Mouse (Mus musculus) MEL (cell line): ENCODE results near the gene Padi2.

Experiments
- CTCF ChIP-seq, 3 experiments: IDR thresholded peaks in 2 of 3; conservative IDR thresholded peaks in 1 of 3; 2 replicates each; pipeline ENCODE4 v1.5.1; 2011 to 2012; ENCODE audit warnings: low read length in 3 of 3, low read depth in 2 of 3, mild to moderate bottlenecking in 2 of 3, improper control_type of control experiment in 1 of 3, inconsistent platforms in 1 of 3, mixed read lengths in 1 of 3, moderate library complexity in 1 of 3; ENCODE audit not compliant: control insufficient read depth in 1 of 3, insufficient read depth in 1 of 3, poor library complexity in 1 of 3, severe bottlenecking in 1 of 3
- POLR2A ChIP-seq, 2 experiments: IDR thresholded peaks; 2 replicates each; pipeline ENCODE4 v1.6.1; 2011 to 2012; ENCODE audit warnings: low read length in 2 of 2, mild to moderate bottlenecking in 2 of 2, control low read depth in 1 of 2, improper control_type of control experiment in 1 of 2, low read depth in 1 of 2, moderate library complexity in 1 of 2; ENCODE audit not compliant: control insufficient read depth in 1 of 2, insufficient read depth in 1 of 2, poor library complexity in 1 of 2
- RCOR1 ChIP-seq: IDR thresholded peaks from 2 replicates; pipeline ENCODE4 v1.6.1; 2012; ENCODE audit warnings: low read depth, mild to moderate bottlenecking, inconsistent platforms, low read length, improper control_type of control experiment
- SIN3A ChIP-seq: IDR thresholded peaks from 2 replicates; pipeline ENCODE4 v1.6.1; 2012; ENCODE audit warnings: low read length, improper control_type of control experiment, inconsistent platforms
- TBP ChIP-seq: IDR thresholded peaks from 2 replicates; pipeline ENCODE4 v1.8.0; 2011; ENCODE audit warnings: low read depth, low read length, improper control_type of control experiment

DNA sequence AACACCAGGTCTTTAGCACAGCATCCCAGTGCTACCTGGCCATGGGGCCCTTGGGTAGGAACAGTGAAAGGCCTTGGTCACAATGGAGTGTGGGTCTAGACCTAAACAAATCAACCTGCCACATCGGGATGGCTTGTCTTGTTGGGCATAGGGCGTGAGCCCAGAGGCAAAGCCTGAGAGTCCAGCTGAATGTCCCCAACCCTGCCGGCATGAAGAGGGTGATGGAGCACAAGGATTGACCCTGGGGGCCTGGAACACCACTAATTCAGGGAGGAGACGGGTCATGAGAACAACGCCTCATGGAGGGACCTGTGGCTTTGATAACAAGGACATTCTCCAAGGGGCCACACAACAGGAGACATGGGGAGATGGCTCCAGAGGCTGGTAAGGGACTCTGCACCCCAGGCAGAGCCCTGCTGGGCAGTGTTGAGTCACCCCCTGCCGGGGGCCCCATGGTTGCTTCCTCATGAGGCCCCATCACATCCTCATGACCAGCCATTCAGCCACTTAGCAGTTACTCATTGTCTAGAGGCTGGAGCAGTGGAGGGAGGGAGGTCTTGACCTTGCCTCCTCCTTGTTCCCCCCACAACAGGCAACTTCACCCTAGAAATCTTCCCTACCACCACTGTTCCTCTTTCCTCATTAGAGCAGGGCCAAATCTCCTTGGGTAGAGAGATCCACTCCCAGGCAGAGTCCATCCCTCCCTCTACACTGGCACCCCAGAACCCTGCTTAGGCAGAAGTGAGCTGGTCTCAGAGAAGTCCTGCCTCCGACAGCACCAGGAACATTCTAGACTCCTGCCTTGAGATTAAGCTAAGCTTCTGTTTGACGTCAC is 34.1 kb upstream of the Padi2 start:
- TF ChIP-seq SIN3A, result no peak
- no peak for TF ChIP-seq POLR2A (IDR thresholded peaks at IDR 0.05; ENCODE audit: control insufficient read depth in 1 of 2, insufficient read depth in 1 of 2, low read depth in 1 of 2, low read length in 2 of 2, poor library complexity in 1 of 2)
- no peak for TF ChIP-seq RCOR1
- TF ChIP-seq CTCF (IDR thresholded peaks at IDR 0.05 in 2 of 3, conservative IDR thresholded peaks at IDR 0.05 in 1 of 3; ENCODE audit: control insufficient read depth in 1 of 3, insufficient read depth in 1 of 3, low read depth in 2 of 3, low read length in 3 of 3, poor library complexity in 1 of 3, severe bottlenecking in 1 of 3), result no peak
- no peak for TF ChIP-seq TBP
